Mouse (Mus musculus) G1E (cell line): ENCODE data around the gene Serp2.

ENCODE experiments used
- CTCF ChIP-seq: IDR thresholded peaks from 2 replicates; pipeline ENCODE4 v1.5.1; 2012; ENCODE audit warnings: low read depth, low read length, inconsistent platforms, mixed read lengths
- GATA1 ChIP-seq: IDR thresholded peaks from 2 replicates; pipeline ENCODE4 v1.6.1; 2012; ENCODE audit warnings: borderline replicate concordance, low read length, inconsistent platforms, mixed read lengths
- POLR2AphosphoS5 ChIP-seq: IDR thresholded peaks from 2 replicates; pipeline ENCODE4 v1.6.1; 2012; ENCODE audit warnings: low read depth, low read length, inconsistent platforms; ENCODE audit not compliant: insufficient replicate concordance
- TAL1 ChIP-seq: conservative IDR thresholded peaks from 2 replicates; pipeline ENCODE4 v1.6.1; 2012; ENCODE audit warnings: low read depth, low read length, inconsistent platforms, mixed read lengths

GRCm38 (mm10) chr14:76601654-76602053, 45.0 kb upstream of the Serp2 start:
- TF ChIP-seq CTCF (no peak), GATA1 (no peak), TAL1 (no peak), POLR2AphosphoS5 (no peak)
